Mouse (Mus musculus): ENCODE results near the gene Bach1. TPM values are rescaled to one million over a fixed set of nuclear protein-coding genes. Genes with fewer than 3 reads are reported as not detected.

The Bach1 gene
- polyA plus RNA-seq, 1 experiment from 2014 or later, result 6.3 TPM

- no peak for ATAC-seq (ENCODE audit: low read depth)
- WGBS (ENCODE audit: insufficient replicate concordance), result 35% methylated on average over 2 of the region's 2 CpGs
- peak overlapping the region; percentile 43; the same call in 1 of the 2 replicates for H3K4me3 ChIP-seq (replicated peaks)
- H3K9me3 ChIP-seq (replicated peaks), result no peaks in the 10 kb centered on the region
- H3K27ac ChIP-seq, result peak overlapping the region; percentile 96
- H3K4me1 ChIP-seq (replicated peaks), result peaks cover 97% of the 10 kb centered on the region
- peak overlapping the region; percentile 61; the same call in 1 of the 2 replicates for H3K9ac ChIP-seq
- no peaks in the 10 kb centered on the region for H3K27me3 ChIP-seq
- H3K36me3 ChIP-seq, result peaks cover 17% of the 10 kb centered on the region
- peak overlapping the region; percentile 72 for H3K4me2 ChIP-seq
- no peak for DNase-seq
Measured at GRCm38 (mm10) chr16:87711961-87712360, 13.2 kb downstream of the Bach1 start.

- Histone ChIP-seq H3K27ac (peak overlapping the region; percentile 96), H3K4me3 (replicated peaks) (peak overlapping the region; percentile 43), H3K4me1 (replicated peaks) (peaks cover 89% of the 10 kb centered on the region), H3K4me2 (peak overlapping the region; percentile 72), H3K9me3 (replicated peaks) (no peaks in the 10 kb centered on the region), H3K36me3 (peaks cover 23% of the 10 kb centered on the region), H3K27me3 (no peaks in the 10 kb centered on the region), H3K9ac (peak overlapping the region; percentile 67)
- WGBS (ENCODE audit: insufficient replicate concordance), result 26% methylated on average over 18 of the region's 18 CpGs
- ATAC-seq (ENCODE audit: low read depth) (peak; percentile 98), DNase-seq (peak; percentile 83)
Measured at GRCm38 (mm10) chr16:87712986-87713693, 14.4 kb downstream of the Bach1 start.

- peaks cover 78% of the 10 kb centered on the region for H3K4me1 ChIP-seq (replicated peaks)
- WGBS (ENCODE audit: insufficient replicate concordance), result 89% methylated on average over 9 of the region's 9 CpGs
- H3K9ac ChIP-seq, result no peak overlapping the region
- no peak overlapping the region for H3K4me2 ChIP-seq
- H3K36me3 ChIP-seq, result peaks cover 37% of the 10 kb centered on the region
- H3K4me3 ChIP-seq (replicated peaks), result no peak overlapping the region
- DNase-seq (no peak), ATAC-seq (ENCODE audit: low read depth) (no peak)
- no peaks in the 10 kb centered on the region for H3K27me3 ChIP-seq
- H3K9me3 ChIP-seq (replicated peaks), result no peaks in the 10 kb centered on the region
- peak overlapping the region; percentile 96 for H3K27ac ChIP-seq
Measured at GRCm38 (mm10) chr16:87714550-87714949, 15.8 kb downstream of the Bach1 start.

GRCm38 (mm10) chr16:87715221-87715620 lies 16.5 kb downstream of the Bach1 start:
- peaks cover 77% of the 10 kb centered on the region for H3K4me1 ChIP-seq (replicated peaks)
- H3K4me3 ChIP-seq (replicated peaks), result no peak overlapping the region

GRCm38 (mm10) chr16:87716269-87716668 lies 17.5 kb downstream of the Bach1 start:
- ATAC-seq (ENCODE audit: low read depth) (no peak), DNase-seq (no peak)
- H3K4me1 ChIP-seq (replicated peaks), result peaks cover 72% of the 10 kb centered on the region

More at GRCm38 (mm10) chr16:87715221-87715620, 16.5 kb downstream of the Bach1 start:
- 90% methylated on average over 16 of the region's 16 CpGs for WGBS (ENCODE audit: insufficient replicate concordance)
- DNase-seq (no peak), ATAC-seq (ENCODE audit: low read depth) (no peak)
- Histone ChIP-seq H3K36me3 (peaks cover 44% of the 10 kb centered on the region), H3K9me3 (replicated peaks) (no peaks in the 10 kb centered on the region), H3K27me3 (no peaks in the 10 kb centered on the region), H3K4me2 (no peak overlapping the region), H3K27ac (no peak overlapping the region), H3K9ac (no peak overlapping the region)

GRCm38 (mm10) chr16:87717046-87717660 lies 18.4 kb downstream of the Bach1 start:
- Histone ChIP-seq H3K9me3 (replicated peaks) (no peaks in the 10 kb centered on the region), H3K27me3 (no peaks in the 10 kb centered on the region), H3K4me2 (no peak overlapping the region), H3K27ac (no peak overlapping the region; the same call in 1 of the 2 replicates), H3K4me1 (replicated peaks) (peaks cover 63% of the 10 kb centered on the region), H3K36me3 (peaks cover 59% of the 10 kb centered on the region), H3K4me3 (replicated peaks) (no peak overlapping the region), H3K9ac (no peak overlapping the region)
- ATAC-seq (ENCODE audit: low read depth), result no peak
- WGBS (ENCODE audit: insufficient replicate concordance), result 73% methylated on average over 5 of the region's 5 CpGs
- DNase-seq, result no peak

More at GRCm38 (mm10) chr16:87716269-87716668, 17.5 kb downstream of the Bach1 start:
- Histone ChIP-seq H3K36me3 (peaks cover 53% of the 10 kb centered on the region), H3K4me2 (no peak overlapping the region), H3K9ac (no peak overlapping the region), H3K4me3 (replicated peaks) (no peak overlapping the region), H3K9me3 (replicated peaks) (no peaks in the 10 kb centered on the region), H3K27ac (no peak overlapping the region), H3K27me3 (no peaks in the 10 kb centered on the region)
- 68% methylated on average over 11 of the region's 11 CpGs for WGBS (ENCODE audit: insufficient replicate concordance)

- ATAC-seq (ENCODE audit: low read depth) (no peak), DNase-seq (no peak)
- Histone ChIP-seq H3K4me1 (replicated peaks) (peaks cover 44% of the 10 kb centered on the region), H3K36me3 (peaks cover 77% of the 10 kb centered on the region), H3K27me3 (no peaks in the 10 kb centered on the region), H3K9ac (no peak overlapping the region), H3K4me3 (replicated peaks) (no peak overlapping the region), H3K4me2 (no peak overlapping the region), H3K9me3 (replicated peaks) (no peaks in the 10 kb centered on the region), H3K27ac (no peak overlapping the region)
- WGBS (ENCODE audit: insufficient replicate concordance), result 91% methylated on average over 11 of the region's 11 CpGs
Measured at GRCm38 (mm10) chr16:87719071-87719470, 20.3 kb downstream of the Bach1 start.

- DNase-seq, result no peak
- Histone ChIP-seq H3K9ac (no peak overlapping the region), H3K4me2 (no peak overlapping the region), H3K36me3 (peaks cover 84% of the 10 kb centered on the region), H3K4me1 (replicated peaks) (peaks cover 41% of the 10 kb centered on the region), H3K4me3 (replicated peaks) (no peak overlapping the region), H3K27me3 (no peaks in the 10 kb centered on the region), H3K27ac (no peak overlapping the region), H3K9me3 (replicated peaks) (no peaks in the 10 kb centered on the region)
- no peak for ATAC-seq (ENCODE audit: low read depth)
- 83% methylated on average over 23 of the region's 23 CpGs for WGBS (ENCODE audit: insufficient replicate concordance)
Measured at GRCm38 (mm10) chr16:87719688-87720283, 21.0 kb downstream of the Bach1 start.

GRCm38 (mm10) chr16:87720851-87721409 lies 22.2 kb downstream of the Bach1 start:
- no peak for DNase-seq

GRCm38 (mm10) chr16:87722857-87723256 lies 24.1 kb downstream of the Bach1 start:
- Histone ChIP-seq H3K36me3 (peaks cover 93% of the 10 kb centered on the region), H3K4me1 (replicated peaks) (peaks cover 32% of the 10 kb centered on the region), H3K27ac (no peak overlapping the region), H3K9ac (no peak overlapping the region), H3K4me2 (no peak overlapping the region), H3K9me3 (replicated peaks) (no peaks in the 10 kb centered on the region), H3K4me3 (replicated peaks) (no peak overlapping the region), H3K27me3 (no peaks in the 10 kb centered on the region)
- DNase-seq (no peak), ATAC-seq (ENCODE audit: low read depth) (no peak)
- WGBS (ENCODE audit: insufficient replicate concordance), result 88% methylated on average over 5 of the region's 5 CpGs

More at GRCm38 (mm10) chr16:87720851-87721409, 22.2 kb downstream of the Bach1 start:
- no peaks in the 10 kb centered on the region for H3K27me3 ChIP-seq
- 82% methylated on average over 24 of the region's 24 CpGs for WGBS (ENCODE audit: insufficient replicate concordance)
- peaks cover 39% of the 10 kb centered on the region for H3K4me1 ChIP-seq (replicated peaks)
- H3K36me3 ChIP-seq, result peaks cover 87% of the 10 kb centered on the region
- no peak overlapping the region for H3K27ac ChIP-seq
- no peak for ATAC-seq (ENCODE audit: low read depth)
- H3K4me3 ChIP-seq (replicated peaks), result no peak overlapping the region
- no peaks in the 10 kb centered on the region for H3K9me3 ChIP-seq (replicated peaks)
- H3K4me2 ChIP-seq, result no peak overlapping the region
- H3K9ac ChIP-seq, result no peak overlapping the region

GRCm38 (mm10) chr16:87723479-87723878 lies 24.7 kb downstream of the Bach1 start:
- H3K4me1 ChIP-seq (replicated peaks), result peaks cover 32% of the 10 kb centered on the region
- H3K4me3 ChIP-seq (replicated peaks), result no peak overlapping the region
- no peak overlapping the region for H3K27ac ChIP-seq
- H3K4me2 ChIP-seq, result no peak overlapping the region
- H3K27me3 ChIP-seq, result no peaks in the 10 kb centered on the region
- H3K9me3 ChIP-seq (replicated peaks), result no peaks in the 10 kb centered on the region
- peaks cover 93% of the 10 kb centered on the region for H3K36me3 ChIP-seq
- 79% methylated on average over 15 of the region's 15 CpGs for WGBS (ENCODE audit: insufficient replicate concordance)
- no peak overlapping the region for H3K9ac ChIP-seq
- DNase-seq, result no peak
- ATAC-seq (ENCODE audit: low read depth), result no peak
